In genomic region chr11:100640159-100640906, GRCm38 (mm10) we compare ENCODE assay signal across 8 mouse cellular contexts. TPM values are rescaled to one million over a fixed set of nuclear protein-coding genes. Genes with fewer than 3 reads are reported as not detected.
A peak's percentile ranks its signal among the peaks of the same experiment; 100 is the strongest.
DNase-seq lines count a peak whose midpoint lies in the region; ATAC-seq and TF ChIP-seq lines count a peak whose summit lies in the region.

No protein-coding gene starts in this region.

- no peaks in the 10 kb centered on the region for H3K36me3 ChIP-seq in lung, embryonic 16.5 days (ENCODE audit: control insufficient read depth, insufficient read depth, low read length)
- no peaks in the 10 kb centered on the region for H3K36me3 ChIP-seq in heart, embryonic 15.5 days
- H3K36me3 ChIP-seq in stomach, embryonic 15.5 days, result no peaks in the 10 kb centered on the region

- H3K27ac ChIP-seq in lung, embryonic 16.5 days (ENCODE audit: low read length), result no peak overlapping the region
- H3K27ac ChIP-seq in cortical plate, adult 2 months (ENCODE audit: insufficient read depth, low read length), result no peak overlapping the region
- no peak overlapping the region for H3K27ac ChIP-seq in heart, embryonic 15.5 days
- no peak overlapping the region for H3K27ac ChIP-seq in stomach, embryonic 15.5 days

- ATAC-seq in lung, embryonic 16.5 days (ENCODE audit: low read depth), result peak; percentile 34; the same call in 1 of the 2 replicates
- ATAC-seq in heart, embryonic 15.5 days (replicated peaks; ENCODE audit: insufficient number of reproducible peaks, insufficient read depth, low FRiP score, low read depth), result peak; percentile 68
- no peak for ATAC-seq in stomach, embryonic 15.5 days (ENCODE audit: insufficient read depth, low FRiP score, low read depth)

- H3K4me3 ChIP-seq in lung, embryonic 16.5 days (ENCODE audit: low read length), result peak overlapping the region; percentile 44
- H3K4me3 ChIP-seq in cortical plate, adult 2 months (ENCODE audit: insufficient read depth, low read length), result peak overlapping the region; percentile 20
- peak overlapping the region; percentile 43 for H3K4me3 ChIP-seq in heart, embryonic 15.5 days
- H3K4me3 ChIP-seq in stomach, embryonic 15.5 days (replicated peaks), result peak overlapping the region; percentile 34

- no peak for DNase-seq in lung, postnatal 14 days
- DNase-seq in kidney, postnatal 4 days, result peak; percentile 63 to 74
- peak; percentile 68 for DNase-seq in mesoderm, embryonic 11.5 days (ENCODE audit: low read depth, low spot score)
- no peak for DNase-seq in MN1 (ENCODE audit: low spot score)

- no peaks in the 10 kb centered on the region; the same call in none of the 2 replicates for H3K4me1 ChIP-seq in lung, embryonic 16.5 days (replicated peaks; ENCODE audit: control insufficient read depth, insufficient read depth, low read length)
- no peaks in the 10 kb centered on the region for H3K4me1 ChIP-seq in cortical plate, adult 2 months (ENCODE audit: control insufficient read depth, insufficient read depth, low read length)
- H3K4me1 ChIP-seq in heart, embryonic 15.5 days (replicated peaks), result peaks cover 11% of the 10 kb centered on the region
- H3K4me1 ChIP-seq in stomach, embryonic 15.5 days, result peaks cover 7% of the 10 kb centered on the region

- H3K9ac ChIP-seq in lung, embryonic 16.5 days (ENCODE audit: low read length), result 0 out of 2 replicates have a peak overlapping the region, but pooled peaks have one; percentile 11
- H3K9ac ChIP-seq in heart, embryonic 15.5 days, result peak overlapping the region; percentile 49
- H3K9ac ChIP-seq in stomach, embryonic 15.5 days, result no peak overlapping the region

- TF ChIP-seq POLR2A in cortical plate, adult 2 months (IDR thresholded peaks at IDR 0.05; ENCODE audit: extremely low read depth, insufficient read depth, low read length), result no peak

- TF ChIP-seq CTCF in cortical plate, adult 2 months (IDR thresholded peaks at IDR 0.05; ENCODE audit: extremely low read depth, insufficient read depth, low read length), result peak; percentile 42

- H3K9me3 ChIP-seq in lung, embryonic 16.5 days (ENCODE audit: control insufficient read depth, low read length), result no peaks in the 10 kb centered on the region
- no peaks in the 10 kb centered on the region for H3K9me3 ChIP-seq in heart, embryonic 15.5 days (replicated peaks)
- H3K9me3 ChIP-seq in stomach, embryonic 15.5 days, result no peaks in the 10 kb centered on the region

- 8% methylated on average over 52 of the region's 52 CpGs for WGBS in lung, embryonic 16.5 days
- 7% methylated on average over 52 of the region's 52 CpGs for WGBS in heart, embryonic 15.5 days
- 7% methylated on average over 52 of the region's 52 CpGs for WGBS in stomach, embryonic 15.5 days

- H3K4me2 ChIP-seq in lung, embryonic 16.5 days (ENCODE audit: low read depth, low read length), result peak overlapping the region; percentile 69
- peak overlapping the region; percentile 82 for H3K4me2 ChIP-seq in heart, embryonic 15.5 days
- H3K4me2 ChIP-seq in stomach, embryonic 15.5 days, result peak overlapping the region; percentile 81

- peaks cover 21% of the 10 kb centered on the region for H3K27me3 ChIP-seq in lung, embryonic 16.5 days (ENCODE audit: control insufficient read depth, insufficient read depth, low read depth, low read length)
- H3K27me3 ChIP-seq in heart, embryonic 15.5 days, result peaks cover 60% of the 10 kb centered on the region
- peaks cover 19% of the 10 kb centered on the region; the same call in 1 of the 2 replicates for H3K27me3 ChIP-seq in stomach, embryonic 15.5 days (replicated peaks)

RNA-seq across cellular contexts. Expression of gene Dnajc7, which starts 20.4 kb away (rescaled TPM):
- polyA plus RNA-seq in lung, embryonic 16.5 days (2015; fragmentation: Nextera tagmentation; extraction: Ambion mirVana), result 212 and 230 TPM in 2 replicates
- 165 and 175 TPM in 2 replicates for polyA plus RNA-seq in cortical plate, adult 2 months (2012; rRNA removed)
- polyA plus RNA-seq in heart, embryonic 15.5 days (2015; fragmentation: Nextera tagmentation; extraction: Ambion mirVana), result 184 and 206 TPM in 2 replicates
- 213 and 214 TPM in 2 replicates for polyA plus RNA-seq in stomach, embryonic 15.5 days (2015; fragmentation: Nextera tagmentation; extraction: Ambion mirVana)

RNA-seq across cellular contexts. Expression of gene Nkiras2, which starts 21.3 kb away (rescaled TPM):
- 58.3 and 58.6 TPM in 2 replicates for polyA plus RNA-seq in lung, embryonic 16.5 days (2015; fragmentation: Nextera tagmentation; extraction: Ambion mirVana)
- polyA plus RNA-seq in cortical plate, adult 2 months (2012; rRNA removed), result 19.6 and 20.9 TPM in 2 replicates
- 59.8 and 70.3 TPM in 2 replicates for polyA plus RNA-seq in heart, embryonic 15.5 days (2015; fragmentation: Nextera tagmentation; extraction: Ambion mirVana)
- 57.3 and 57.6 TPM in 2 replicates for polyA plus RNA-seq in stomach, embryonic 15.5 days (2015; fragmentation: Nextera tagmentation; extraction: Ambion mirVana)

RNA-seq across cellular contexts. Expression of gene Zfp385c, which starts 51.9 kb away (rescaled TPM):
- 0.26 TPM in 1 of 2 replicates, not detected in the other for polyA plus RNA-seq in lung, embryonic 16.5 days (2015; fragmentation: Nextera tagmentation; extraction: Ambion mirVana)
- polyA plus RNA-seq in cortical plate, adult 2 months (2012; rRNA removed), result 0.17 and 0.62 TPM in 2 replicates
- polyA plus RNA-seq in heart, embryonic 15.5 days (2015; fragmentation: Nextera tagmentation; extraction: Ambion mirVana), result 0.09 and 0.16 TPM in 2 replicates
- polyA plus RNA-seq in stomach, embryonic 15.5 days (2015; fragmentation: Nextera tagmentation; extraction: Ambion mirVana), result 0.06 and 0.21 TPM in 2 replicates

Comparison
In these comparisons a context has a peak if more than half of its experiments do, and no peak if none do; other contexts are left out.
1. DNase-seq: peak in kidney, postnatal 4 days (2 of 2) and mesoderm, embryonic 11.5 days (single experiment); none in lung, postnatal 14 days (single experiment) and MN1 (single experiment).
2. Peak in every context shown above with its lines, with median percentiles within 50 percentile points of each other: H3K4me2 ChIP-seq and H3K4me3 ChIP-seq.